Mouse (Mus musculus) cerebellum, postnatal 25 days (tissue): ENCODE results near the gene Azin2.

Source experiments
- DNase-seq, 2 experiments: peaks; one replicate each; pipeline ENCODE4 v3.0.0; 2021; ENCODE audit warnings: mixed read lengths in 2 of 2

The Azin2 gene

DNA sequence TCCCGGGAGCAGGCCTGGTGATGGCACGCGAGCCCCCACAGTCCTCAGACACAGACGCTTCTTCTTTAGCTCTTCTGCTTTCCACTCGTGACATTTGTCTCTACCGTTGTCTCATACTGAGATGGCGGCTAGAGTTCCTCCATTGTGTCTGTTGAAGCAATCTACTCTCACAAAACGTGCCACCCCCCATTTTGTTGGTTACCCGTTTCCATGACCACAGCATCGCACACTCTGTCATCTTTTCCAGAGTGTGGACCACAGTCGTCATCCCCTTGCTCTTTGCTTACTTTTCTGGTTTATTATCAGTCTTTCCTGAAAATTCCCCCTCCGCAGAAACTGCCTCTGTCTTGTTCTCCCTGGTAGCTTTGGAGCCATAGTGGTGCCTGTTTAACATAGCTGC, 68.1 kb downstream of the Azin2 start:
- DNase-seq, result peak; percentile 21

DNA sequence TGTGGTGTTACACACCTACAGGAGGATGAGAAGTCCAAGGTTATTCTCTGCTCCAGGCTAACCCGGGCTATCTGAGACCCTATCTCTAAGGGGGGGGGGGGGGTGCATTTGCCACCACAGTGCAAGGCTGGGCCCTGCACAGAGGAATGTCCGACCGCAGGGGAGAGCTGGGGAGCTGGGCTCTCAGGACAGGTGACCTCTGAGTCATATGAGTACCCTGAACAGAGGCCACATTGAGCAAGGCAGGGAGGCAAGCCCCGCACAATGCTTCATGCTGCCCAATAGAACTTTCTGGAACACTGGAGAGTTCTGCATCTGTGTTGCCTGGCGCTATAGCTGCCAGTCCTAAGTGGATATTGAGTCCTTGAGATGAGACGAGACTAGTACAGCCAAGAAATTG, 70.1 kb downstream of the Azin2 start:
- peak in 1 of 2 experiments; percentile 39 for DNase-seq

GRCm38 (mm10) chr4:128891746-128892145, 70.5 kb downstream of the Azin2 start:
- DNase-seq, result peak in 1 of 2 experiments; percentile 47

DNA sequence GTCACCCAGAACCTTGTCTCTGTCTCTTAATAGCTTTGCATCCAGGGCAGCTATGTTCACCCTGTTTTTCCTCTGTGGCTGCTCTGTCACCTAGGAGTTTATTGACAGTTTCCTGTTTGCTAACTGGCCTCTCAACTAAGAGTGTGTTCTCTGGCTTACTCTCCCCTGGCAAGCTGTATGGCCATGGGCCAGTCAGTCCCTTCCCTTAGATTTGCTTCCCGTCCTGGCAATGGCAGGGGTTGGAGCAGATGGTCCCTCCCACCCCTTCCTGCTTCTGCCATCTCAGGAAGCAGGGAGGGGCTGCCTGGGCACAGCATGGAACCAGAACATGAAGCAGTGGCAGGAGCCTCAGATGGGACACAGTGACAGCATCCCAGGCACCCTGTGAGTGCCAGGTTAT, 71.1 kb downstream of the Azin2 start:
- DNase-seq, result peak; percentile 94 to 95

- peak; percentile 49 to 52 for DNase-seq
These were observed 72.3 kb downstream of the Azin2 start for GRCm38 (mm10) chr4:128889752-128890630.

- DNase-seq, result peak in 1 of 2 experiments; percentile 52
These were observed 73.7 kb downstream of the Azin2 start for GRCm38 (mm10) chr4:128888436-128888990.

DNA sequence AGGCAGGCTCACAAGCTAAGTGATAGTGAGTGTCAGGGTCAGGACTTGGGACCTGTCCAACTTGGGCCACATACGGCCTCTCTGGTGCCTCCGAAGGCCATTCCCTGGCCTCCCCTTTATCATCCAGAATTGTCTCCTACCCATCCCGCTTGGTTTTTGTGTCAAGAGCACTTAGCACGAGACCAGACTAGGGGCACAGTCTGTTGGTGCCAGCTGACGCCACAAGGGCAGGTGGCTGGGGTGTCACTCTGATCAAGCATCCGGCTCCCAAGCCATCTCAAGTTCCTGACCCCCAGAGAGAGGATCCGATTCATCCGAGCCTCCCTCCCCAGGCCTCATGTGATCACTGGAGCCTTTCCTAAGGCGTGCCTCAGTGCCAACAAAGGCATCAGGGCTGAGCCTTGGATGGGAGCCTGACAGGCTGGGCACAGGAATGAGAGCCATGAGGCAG, 74.6 kb downstream of the Azin2 start:
- peak; percentile 92 to 94 for DNase-seq

DNA sequence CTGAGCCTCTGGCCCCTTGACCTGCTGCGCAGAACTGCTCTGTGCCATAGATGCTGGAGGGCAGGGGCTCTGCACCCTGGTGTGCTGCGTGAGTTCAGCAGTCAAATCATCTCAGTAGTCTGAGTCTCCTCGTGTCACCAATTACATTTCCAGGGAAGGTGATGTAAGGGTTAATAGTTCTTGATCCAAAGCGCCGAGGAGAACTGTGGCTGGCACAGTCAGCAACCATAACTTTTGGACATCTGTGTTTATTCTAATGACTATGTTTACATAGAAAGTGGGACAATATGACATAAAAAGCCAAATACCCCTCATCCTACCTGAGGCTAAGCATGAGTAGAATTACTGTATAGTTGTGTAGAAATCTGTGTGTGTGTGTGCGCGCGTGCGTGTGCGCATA, 75.2 kb downstream of the Azin2 start:
- no peak for DNase-seq

- peak; percentile 76 to 81 for DNase-seq
These were observed 75.7 kb downstream of the Azin2 start for GRCm38 (mm10) chr4:128886571-128886970.

DNA sequence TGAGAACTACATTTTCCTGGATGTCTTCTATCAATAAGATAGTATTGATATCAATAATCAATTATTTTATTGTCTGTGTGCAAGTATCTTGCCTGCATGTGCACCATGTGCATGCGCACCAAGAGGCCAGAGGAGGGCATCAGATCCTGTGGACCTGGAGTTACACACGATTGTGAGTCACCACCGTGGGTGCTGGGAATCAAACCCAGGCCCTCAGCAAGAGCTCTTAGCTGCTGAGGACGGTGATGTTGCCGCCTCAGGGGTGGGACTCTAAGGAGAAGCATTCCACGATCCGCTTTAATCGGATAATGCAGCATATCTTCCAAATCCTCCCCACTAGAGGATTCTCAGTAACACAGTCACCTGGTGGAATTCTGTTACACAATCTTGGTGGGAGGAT, 76.7 kb downstream of the Azin2 start:
- DNase-seq, result peak; percentile 45 to 53

GRCm38 (mm10) chr4:128884711-128885095, 77.5 kb downstream of the Azin2 start:
- DNase-seq, result no peak

GRCm38 (mm10) chr4:128883801-128884710, 78.2 kb downstream of the Azin2 start:
- peak; percentile 89 to 95 for DNase-seq

DNA sequence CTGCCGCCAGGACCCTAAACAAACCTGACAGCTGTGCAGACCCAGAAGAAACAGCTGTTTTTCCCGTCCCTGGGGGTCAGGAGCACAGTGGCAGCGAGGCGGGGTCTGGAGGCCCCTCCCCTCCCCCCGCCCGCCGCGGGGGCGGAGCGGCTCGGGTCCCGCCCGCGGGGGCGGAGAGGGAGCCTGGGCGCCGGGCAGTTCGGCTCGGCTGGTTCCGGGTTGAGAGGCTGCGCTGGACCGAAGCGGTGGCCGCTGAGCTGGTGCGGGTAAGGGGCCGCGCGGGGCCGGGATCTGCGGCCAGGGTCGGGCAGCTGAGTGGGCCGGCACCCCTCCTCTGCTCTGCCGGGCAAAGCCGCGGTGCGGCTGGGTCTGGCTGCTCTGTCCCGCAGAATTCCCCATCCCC, 78.9 kb downstream of the Azin2 start, which contains the start of gene Trim62:
Gene Trim62 (plus strand): TSS at position 202 of the 403 bp plus-strand sequence.
- peak; percentile 91 to 96 for DNase-seq
